In genomic region chr5:135496489-135496888, GRCm38 (mm10) we compare ENCODE assay signal across 17 mouse cellular contexts.
"Had no signal": no experiment of that assay in that cellular context is flagged by ENCODE, and none has a peak within 500 bp of the region (broad histone marks: within the 10 kb centered on the region; RNA-seq: fewer than 3 reads in every experiment).

No protein-coding gene starts in this region.

- H3K4me2 ChIP-seq: lung, embryonic 14.5 days; midbrain, embryonic 12.5 days; neural tube, embryonic 13.5 days; neural tube, embryonic 15.5 days had no signal

- H3K9ac ChIP-seq: lung, embryonic 14.5 days; midbrain, embryonic 12.5 days; neural tube, embryonic 13.5 days; neural tube, embryonic 15.5 days had no signal

- H3K36me3 ChIP-seq: midbrain, embryonic 10.5 days; midbrain, embryonic 12.5 days; neural tube, embryonic 13.5 days; neural tube, embryonic 15.5 days had no signal

- H3K4me3 ChIP-seq: midbrain, embryonic 10.5 days; midbrain, embryonic 12.5 days; myocyte; neural tube, embryonic 13.5 days; neural tube, embryonic 15.5 days had no signal

- H3K27me3 ChIP-seq: midbrain, embryonic 12.5 days; neural tube, embryonic 13.5 days; neural tube, embryonic 15.5 days had no signal

- H3K27ac ChIP-seq: midbrain, embryonic 10.5 days; midbrain, embryonic 12.5 days; neural tube, embryonic 13.5 days; neural tube, embryonic 15.5 days had no signal

- H3K4me1 ChIP-seq: midbrain, embryonic 12.5 days had no signal

- H3K9me3 ChIP-seq: midbrain, embryonic 10.5 days; midbrain, embryonic 12.5 days; neural tube, embryonic 13.5 days; neural tube, embryonic 15.5 days had no signal

- DNase-seq: lung, embryonic 14.5 days; lung, postnatal 10 days; lung, postnatal 4 days; midbrain, embryonic 14.5 days; retina, postnatal 1 day; right cerebral cortex, adult 18-20 months; right cerebral cortex, postnatal 25 days; right cerebral cortex, postnatal 4 days; spleen, adult 18-20 months; thymus, adult 18-20 months; thymus, postnatal 14 days; thymus, postnatal 36 days had no signal
